Mouse (Mus musculus) cerebellum, postnatal 25 days (tissue): ENCODE results near the gene Lbhd1.

Experiments
- DNase-seq, 2 experiments: peaks; one replicate each; pipeline ENCODE4 v3.0.0; 2021; ENCODE audit warnings: mixed read lengths in 2 of 2

Gene Lbhd1

GRCm38 (mm10) chr19:8914212-8914611, 30.7 kb downstream of the Lbhd1 start:
- DNase-seq, result no peak

- no peak for DNase-seq
Measured at GRCm38 (mm10) chr19:8919000-8919399, 35.5 kb downstream of the Lbhd1 start.

GRCm38 (mm10) chr19:8919684-8920072, 36.1 kb downstream of the Lbhd1 start:
- no peak for DNase-seq

GRCm38 (mm10) chr19:8920073-8920736, 36.7 kb downstream of the Lbhd1 start, which contains the start of gene B3gat3:
Gene B3gat3 (plus strand): TSS chr19:8920374.
- peak; percentile 97 for DNase-seq

- DNase-seq, result peak in 1 of 2 experiments; percentile 50
Measured at GRCm38 (mm10) chr19:8920836-8921291, 37.3 kb downstream of the Lbhd1 start.

GRCm38 (mm10) chr19:8921741-8922140, 38.2 kb downstream of the Lbhd1 start:
- DNase-seq, result no peak

- no peak for DNase-seq
Measured at GRCm38 (mm10) chr19:8926766-8927165, 43.2 kb downstream of the Lbhd1 start.

- DNase-seq, result no peak
Measured at GRCm38 (mm10) chr19:8927891-8928525, 44.5 kb downstream of the Lbhd1 start.

GRCm38 (mm10) chr19:8928689-8929223, 45.2 kb downstream of the Lbhd1 start:
- DNase-seq, result peak in 1 of 2 experiments; percentile 65

- peak; percentile 77 to 80 for DNase-seq
Measured at GRCm38 (mm10) chr19:8929224-8930088, 45.9 kb downstream of the Lbhd1 start, which contains the start of the genes Rom1 and Eml3. Gene Rom1 (minus strand): TSS chr19:8929356. Gene Eml3 (plus strand): TSS chr19:8929552.

- no peak for DNase-seq
Measured at GRCm38 (mm10) chr19:8930117-8930516, 46.6 kb downstream of the Lbhd1 start.

GRCm38 (mm10) chr19:8930771-8931170, 47.2 kb downstream of the Lbhd1 start:
- DNase-seq, result no peak

- no peak for DNase-seq
Measured at GRCm38 (mm10) chr19:8936736-8937135, 53.2 kb downstream of the Lbhd1 start.

GRCm38 (mm10) chr19:8940526-8941133, 57.1 kb downstream of the Lbhd1 start:
- peak in 1 of 2 experiments; percentile 27 for DNase-seq

GRCm38 (mm10) chr19:8941136-8941514, 57.6 kb downstream of the Lbhd1 start:
- DNase-seq, result no peak

GRCm38 (mm10) chr19:8941515-8942217, 58.1 kb downstream of the Lbhd1 start, which contains the start of gene Mta2:
Gene Mta2 (plus strand): TSS chr19:8941875.
- DNase-seq, result peak; percentile 99 to 100
